Mouse (Mus musculus) ES-E14 (cell line): ENCODE data around the gene Cnpy4.

Experiments used
- CHD2 ChIP-seq: IDR thresholded peaks from 2 replicates; pipeline ENCODE4 v1.6.1; 2014; ENCODE audit warnings: mild to moderate bottlenecking, low read depth, low read length, inconsistent platforms
- HCFC1 ChIP-seq: IDR thresholded peaks from 2 replicates; pipeline ENCODE4 v1.6.1; 2012; ENCODE audit warnings: low read length, inconsistent platforms, borderline replicate concordance; ENCODE audit not compliant: insufficient read depth
- MAFK ChIP-seq: IDR thresholded peaks from 2 replicates; pipeline ENCODE4 v1.6.1; 2014; ENCODE audit warnings: mild to moderate bottlenecking, low read depth, low read length, inconsistent platforms; ENCODE audit not compliant: insufficient read depth
- ZC3H11A ChIP-seq: IDR thresholded peaks from 2 replicates; pipeline ENCODE4 v1.6.1; 2012; ENCODE audit warnings: low read depth, mild to moderate bottlenecking, inconsistent platforms, low read length, borderline replicate concordance
- ZNF384 ChIP-seq: IDR thresholded peaks from 2 replicates; pipeline ENCODE4 v1.6.1; 2012; ENCODE audit warnings: low read depth, low read length, inconsistent platforms

GRCm38 (mm10) chr5:138170936-138171561 is 16.2 kb upstream of the Cnpy4 start:
- no peak for TF ChIP-seq ZNF384
- TF ChIP-seq ZC3H11A = no peak
- no peak for TF ChIP-seq MAFK
- 0 out of 2 replicates have a peak, but pooled peaks have one; percentile 59 for TF ChIP-seq CHD2
- peak; percentile 61 for TF ChIP-seq HCFC1
